Mouse (Mus musculus): ENCODE data around the gene Nrsn1.
"Not testable (repeated sequence)": the region's sequence is repeated elsewhere in the genome, so short reads cannot be mapped to it uniquely, and the experiment has no call there.

The Nrsn1 gene

GRCm38 (mm10) chr13:25270402-25270801 is at the start of gene Nrsn1:
TSS of gene Nrsn1 (minus strand) at chr13:25270502.
- not testable (repeated sequence) for DNase-seq

- DNase-seq: no peak
These were observed 41.8 kb upstream of the Nrsn1 start for GRCm38 (mm10) chr13:25312059-25312458.

- no peak for DNase-seq
These were observed 39.8 kb upstream of the Nrsn1 start for GRCm38 (mm10) chr13:25310068-25310467.

- no peak for DNase-seq
These were observed 18.4 kb upstream of the Nrsn1 start for GRCm38 (mm10) chr13:25288736-25289135.

GRCm38 (mm10) chr13:25274934-25275565 is 4.7 kb upstream of the Nrsn1 start:
- DNase-seq: no peak

GRCm38 (mm10) chr13:25272189-25272588 is 1.9 kb upstream of the Nrsn1 start:
- no peak for DNase-seq

GRCm38 (mm10) chr13:25269569-25270268 is 583 bp downstream of the Nrsn1 start:
- peak; percentile 78 for DNase-seq

- peak; percentile 21 for DNase-seq
These were observed 1.3 kb downstream of the Nrsn1 start for GRCm38 (mm10) chr13:25269039-25269438.

- DNase-seq: no peak
These were observed 7.6 kb downstream of the Nrsn1 start for GRCm38 (mm10) chr13:25262748-25263147.

GRCm38 (mm10) chr13:25257608-25258007 is 12.7 kb downstream of the Nrsn1 start:
- DNase-seq: no peak

GRCm38 (mm10) chr13:25254478-25255263 is 15.6 kb downstream of the Nrsn1 start:
- DNase-seq: no peak

GRCm38 (mm10) chr13:25251893-25252292 is 18.4 kb downstream of the Nrsn1 start:
- no peak for DNase-seq

GRCm38 (mm10) chr13:25220186-25220787 is 50.0 kb downstream of the Nrsn1 start:
- DNase-seq: no peak

GRCm38 (mm10) chr13:25218394-25218793 is 51.9 kb downstream of the Nrsn1 start:
- no peak for DNase-seq

- no peak for DNase-seq
These were observed 63.4 kb downstream of the Nrsn1 start for GRCm38 (mm10) chr13:25206950-25207349.
